Mouse (Mus musculus) liver, adult (tissue): ENCODE results near the gene Lefty1.

Experiments used
- GATA4 ChIP-seq: IDR thresholded peaks from 2 replicates; pipeline ENCODE4 v1.6.1; 2014; ENCODE audit warnings: mild to moderate bottlenecking, low read length; ENCODE audit not compliant: insufficient replicate concordance

Lefty1 gene

DNA sequence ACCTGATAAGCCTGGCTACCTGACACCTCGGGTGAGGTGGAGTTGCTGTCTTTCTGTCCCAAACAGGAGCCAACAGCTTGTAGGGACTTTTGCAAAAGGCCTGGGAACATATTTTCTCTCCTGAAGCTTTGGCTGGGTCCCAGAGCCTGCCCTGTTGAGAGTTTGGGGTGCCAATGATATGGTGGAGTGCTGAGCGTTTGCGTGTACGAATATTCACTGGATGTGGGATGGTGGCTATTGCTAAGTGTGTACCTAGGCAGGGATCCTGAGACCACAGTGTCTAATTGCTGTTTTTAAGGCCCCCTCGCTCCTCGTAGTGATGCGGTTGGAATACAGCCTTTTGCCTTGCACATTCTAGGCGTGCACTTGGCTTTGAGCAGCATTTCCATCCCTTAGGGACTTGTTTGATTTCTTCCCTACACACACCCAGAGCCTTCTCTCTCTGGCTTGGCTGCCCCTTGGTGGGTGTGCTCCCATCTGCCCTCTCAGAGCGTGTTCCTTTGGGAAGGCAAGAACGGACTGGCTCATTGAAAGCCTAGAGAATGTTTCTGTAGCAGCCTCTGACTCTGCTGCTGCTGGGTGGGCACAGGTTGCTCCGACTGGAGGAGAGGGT lies 8.3 kb downstream of the Lefty1 start:
- TF ChIP-seq GATA4, result no peak

DNA sequence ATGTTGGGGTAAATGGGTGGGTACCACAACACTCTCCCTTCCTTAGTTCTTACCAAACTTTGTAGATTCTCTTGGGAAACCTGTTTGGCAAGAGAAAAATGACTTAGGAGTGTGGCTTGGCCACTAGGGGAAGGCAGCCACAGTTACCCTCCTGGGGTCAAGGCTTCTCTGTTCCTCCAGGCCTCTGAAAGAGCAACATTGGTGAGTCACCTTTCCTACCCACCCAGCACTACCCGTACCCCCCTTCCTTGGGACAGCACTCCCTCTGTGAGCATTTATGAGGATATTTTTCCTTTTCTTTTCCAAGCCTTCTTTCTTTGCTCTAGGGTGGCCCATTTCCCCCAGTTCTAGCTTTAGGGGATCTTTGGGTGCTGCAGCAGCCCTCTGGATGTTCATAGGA lies 9.1 kb downstream of the Lefty1 start:
- no peak for TF ChIP-seq GATA4

DNA sequence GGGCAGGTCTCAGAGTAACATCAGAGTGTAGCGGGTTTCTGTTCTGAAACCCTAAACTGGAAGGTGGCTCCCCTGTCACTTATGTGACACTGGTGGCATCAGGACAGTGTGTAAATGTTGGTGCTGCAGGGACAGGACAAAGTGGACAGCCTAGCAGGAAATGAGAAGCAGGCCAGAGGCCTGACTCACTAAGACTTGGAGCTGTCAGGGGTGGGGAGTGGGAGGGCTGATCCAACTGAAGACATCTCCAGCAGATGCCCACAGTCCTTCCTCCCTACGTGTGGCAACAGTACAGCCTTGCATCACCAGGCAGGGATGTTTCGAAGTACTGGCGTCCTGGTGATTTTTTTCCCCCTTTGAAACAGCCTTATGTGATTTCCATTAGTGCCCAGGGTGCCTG lies 9.7 kb downstream of the Lefty1 start:
- no peak for TF ChIP-seq GATA4

DNA sequence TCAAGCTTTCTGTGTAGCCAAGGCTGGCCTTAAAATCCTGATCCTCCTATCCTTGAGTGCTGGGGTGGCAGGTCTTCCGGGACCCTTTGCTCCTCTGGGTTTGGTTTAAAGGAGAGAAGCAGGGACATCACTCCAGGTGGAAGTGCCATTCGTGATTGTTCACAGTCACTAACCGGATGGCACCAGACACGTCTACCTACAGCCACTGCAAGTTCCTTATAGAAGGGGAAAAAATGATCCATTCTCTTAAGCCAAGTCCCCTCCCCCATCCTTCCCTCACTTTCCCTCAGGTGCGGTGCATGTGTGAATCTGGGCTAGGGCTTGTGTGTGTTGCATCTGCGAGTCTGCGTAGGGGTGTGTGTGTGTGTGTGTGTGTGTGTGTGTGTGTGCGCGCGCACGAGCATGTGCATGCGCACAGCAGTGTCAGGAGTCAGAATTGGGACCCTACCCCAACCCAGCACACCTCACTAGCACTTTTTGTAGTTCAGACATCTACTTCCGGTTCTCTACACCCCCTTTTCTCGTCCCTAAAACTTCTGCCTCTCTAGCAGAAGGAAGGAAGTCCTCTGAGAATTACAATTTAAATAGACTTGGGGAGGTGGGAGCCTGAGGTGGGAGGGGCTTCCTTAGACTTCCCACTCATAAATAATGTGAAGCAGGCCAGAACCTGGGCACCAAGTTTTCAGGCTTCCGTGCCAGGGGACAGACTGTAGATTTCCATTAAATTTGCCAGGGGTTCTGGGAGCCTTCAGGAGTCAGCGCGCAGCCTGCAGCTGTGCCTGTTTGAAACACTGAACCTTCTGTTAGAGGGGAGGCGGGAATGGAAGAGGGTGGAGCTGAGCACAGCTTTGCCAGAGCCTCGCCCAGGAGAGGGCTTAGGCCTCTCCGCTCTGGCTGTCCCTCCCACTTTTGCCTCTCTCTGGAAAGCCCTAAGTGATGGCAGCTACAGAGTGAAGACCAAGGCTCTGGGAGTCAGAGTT lies 10.5 kb downstream of the Lefty1 start:
- TF ChIP-seq GATA4, result no peak

DNA sequence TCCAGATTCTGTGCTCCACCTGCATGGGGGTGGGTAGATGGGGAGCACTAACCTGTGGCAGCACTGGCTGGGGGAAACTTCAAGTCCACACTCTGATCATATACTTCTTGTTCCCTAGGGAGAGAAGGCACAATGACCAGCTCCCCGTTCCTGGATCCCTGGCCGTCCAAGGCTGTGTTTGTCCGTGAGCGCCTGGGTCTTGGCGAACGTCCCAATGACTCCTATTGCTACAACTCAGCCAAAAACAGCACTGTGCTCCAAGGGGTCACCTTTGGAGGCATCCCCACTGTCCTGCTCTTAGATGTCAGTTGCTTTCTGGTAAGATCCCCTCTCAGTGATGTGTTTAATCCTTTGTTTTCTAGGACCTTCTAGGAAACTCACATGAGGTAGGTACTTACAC lies 11.6 kb downstream of the Lefty1 start:
- TF ChIP-seq GATA4, result no peak

DNA sequence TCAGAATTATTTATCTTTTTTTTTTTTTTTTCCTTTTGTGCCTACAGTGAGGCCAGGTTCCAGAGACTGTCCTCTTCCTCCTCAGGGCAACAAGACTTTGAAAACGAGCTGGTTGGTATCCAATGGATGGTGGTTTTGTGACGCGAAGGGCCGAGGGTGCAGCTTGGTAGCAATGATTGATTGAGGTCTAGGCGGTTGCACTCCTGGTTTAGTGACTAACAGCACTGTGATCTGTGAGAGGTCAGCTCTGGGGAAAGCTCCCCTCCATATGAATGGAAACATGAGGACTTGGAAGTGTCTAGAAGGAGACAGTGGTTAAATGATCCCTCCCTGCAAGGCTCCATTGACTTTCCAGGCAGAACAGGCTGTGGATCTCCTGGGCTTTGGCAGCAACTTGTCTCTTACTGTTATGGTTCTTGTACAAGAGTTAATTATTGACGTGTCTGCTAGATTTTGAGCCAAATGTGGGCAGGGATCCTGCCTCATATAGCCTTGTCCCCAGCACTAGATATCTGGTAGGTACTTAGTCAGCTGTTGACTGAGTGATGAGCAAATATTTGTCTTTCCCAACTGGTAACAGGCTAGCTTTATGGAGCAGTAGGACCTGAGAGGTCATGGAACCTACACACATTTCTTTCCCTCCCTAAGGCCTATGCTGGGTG lies 17.4 kb downstream of the Lefty1 start:
- peak; percentile 59; the same call in 1 of the 2 replicates for TF ChIP-seq GATA4

DNA sequence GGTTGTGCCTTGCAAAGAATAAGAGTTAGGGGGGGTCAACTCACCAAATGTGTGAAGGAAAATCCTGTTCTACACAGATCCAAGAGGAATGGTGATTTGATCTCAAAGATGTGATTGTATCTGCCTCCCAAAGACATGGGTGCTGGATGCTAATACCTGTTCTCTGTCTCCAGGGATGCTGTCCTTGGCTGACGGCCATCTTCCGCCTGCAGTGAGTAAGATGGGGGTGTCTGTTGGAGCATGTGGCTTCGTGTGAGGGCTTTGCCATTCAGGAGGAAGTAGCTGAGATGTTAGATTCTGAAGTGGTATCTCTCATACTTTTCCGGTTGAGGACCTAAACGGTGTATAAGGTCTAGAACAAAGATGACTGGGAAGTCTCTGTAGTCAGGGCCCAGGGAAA lies 18.0 kb downstream of the Lefty1 start:
- no peak for TF ChIP-seq GATA4

DNA sequence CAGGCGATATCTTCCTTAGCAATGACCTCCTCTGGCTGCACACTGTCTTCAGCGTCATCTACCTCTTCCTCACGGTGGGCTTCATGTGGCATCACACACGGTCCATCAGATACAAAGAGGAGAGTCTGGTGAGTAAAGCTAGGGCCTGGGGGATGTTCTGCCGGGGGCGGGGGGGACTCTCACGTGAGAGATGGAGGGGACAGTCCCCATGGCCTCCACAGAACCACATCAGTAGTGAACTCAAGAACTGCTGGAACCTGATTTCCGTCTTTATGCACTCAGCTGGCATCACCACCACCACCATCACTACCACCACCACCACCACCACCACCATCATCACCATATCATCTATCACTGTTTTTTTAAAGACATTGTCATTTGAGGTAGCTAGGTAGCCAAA lies 21.6 kb downstream of the Lefty1 start:
- no peak for TF ChIP-seq GATA4

DNA sequence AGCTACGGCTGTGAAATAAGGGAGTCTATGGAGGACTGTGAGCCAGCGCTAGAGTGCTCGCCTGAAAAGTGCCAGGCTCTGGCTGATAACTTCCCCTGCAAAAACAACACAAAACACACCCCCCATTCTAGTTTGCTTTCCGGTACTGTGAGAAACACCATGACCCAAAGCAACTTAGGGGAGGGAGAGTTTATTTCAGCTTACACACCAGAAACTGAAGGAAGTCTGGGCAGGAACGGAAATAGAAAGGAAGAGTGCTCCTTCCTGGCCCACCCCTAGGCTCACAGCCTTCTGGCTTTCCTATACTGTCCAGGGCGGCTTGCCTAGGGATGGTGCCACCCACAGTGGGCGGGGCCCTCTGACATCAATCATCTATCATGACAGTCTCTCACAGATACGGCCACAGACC lies 22.2 kb downstream of the Lefty1 start:
- no peak; the same call in 1 of the 2 replicates for TF ChIP-seq GATA4

DNA sequence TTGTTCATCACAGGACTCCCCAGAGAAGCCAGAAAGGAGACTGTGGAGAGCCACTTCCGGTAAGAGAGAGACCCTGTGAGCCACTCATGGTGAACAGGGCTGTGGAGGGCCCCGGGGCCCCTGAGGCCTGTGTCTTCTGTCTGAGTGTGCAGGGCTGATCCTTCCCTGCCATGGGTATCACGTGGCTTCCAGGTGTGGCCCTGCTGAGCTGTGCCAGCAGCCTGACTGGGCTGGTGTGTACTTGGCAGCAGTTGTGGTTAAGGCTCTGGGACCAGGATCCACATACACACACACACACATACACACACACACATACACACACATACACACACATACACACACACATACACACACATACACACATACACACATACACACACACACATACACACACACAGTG lies 23.2 kb downstream of the Lefty1 start:
- TF ChIP-seq GATA4, result no peak

DNA sequence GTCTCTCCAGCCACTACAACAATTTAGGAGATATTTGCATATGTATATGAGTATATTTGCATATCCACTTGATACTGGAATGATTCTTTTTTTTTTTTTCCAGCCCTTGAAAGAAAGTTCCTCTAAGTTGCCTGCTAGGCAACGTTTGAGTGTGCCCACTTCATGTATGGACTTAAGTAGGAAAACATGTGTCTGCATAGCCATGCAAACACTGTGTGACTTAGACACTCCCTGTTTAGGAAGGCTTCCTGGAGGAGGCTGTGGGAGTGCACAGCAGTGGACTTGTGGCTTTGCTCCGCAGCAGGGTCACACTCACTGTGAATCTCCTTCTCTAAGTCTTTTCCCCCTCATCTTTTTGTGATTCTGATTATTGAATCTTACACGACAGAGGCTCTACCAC lies 24.0 kb downstream of the Lefty1 start:
- TF ChIP-seq GATA4, result no peak

DNA sequence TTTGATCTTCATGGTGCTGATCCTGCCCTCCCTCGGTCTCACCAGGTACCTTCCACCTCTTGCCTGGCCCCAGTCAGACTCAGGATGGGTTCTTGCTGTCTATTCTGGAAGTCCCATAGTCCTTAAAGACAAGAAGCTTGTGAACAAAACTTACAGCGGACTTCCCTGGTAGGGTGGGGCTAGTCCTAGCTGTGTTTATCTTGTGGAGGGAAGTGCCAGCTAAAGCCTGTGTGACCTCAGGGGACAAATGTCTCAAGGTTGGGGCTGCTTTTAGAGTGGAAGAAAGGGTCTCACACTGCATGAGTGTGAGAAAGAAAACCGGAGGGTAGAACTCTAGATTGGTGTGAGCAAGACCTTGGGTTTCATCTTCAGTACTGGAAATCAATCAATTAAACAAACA lies 31.0 kb downstream of the Lefty1 start:
- TF ChIP-seq GATA4, result no peak

DNA sequence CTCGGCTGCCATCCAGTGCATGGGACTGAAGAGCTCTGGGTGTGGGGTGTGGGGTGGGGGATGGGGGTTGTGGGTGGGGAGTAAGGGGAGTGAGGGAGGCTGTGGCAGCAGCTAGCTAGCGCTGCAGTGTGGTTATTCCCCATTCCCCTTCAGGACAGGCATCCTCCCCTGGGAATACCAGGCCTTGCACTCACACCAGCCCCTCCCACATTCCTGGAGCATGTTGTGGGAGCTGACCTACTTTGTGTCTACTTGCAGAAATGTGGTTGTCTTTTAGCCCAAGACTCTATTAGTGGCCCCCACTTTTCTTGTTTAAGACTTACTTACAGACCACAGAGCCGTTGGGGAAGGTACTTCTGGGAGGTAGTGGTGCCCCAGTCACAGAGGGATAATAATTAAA lies 31.7 kb downstream of the Lefty1 start:
- TF ChIP-seq GATA4, result no peak

DNA sequence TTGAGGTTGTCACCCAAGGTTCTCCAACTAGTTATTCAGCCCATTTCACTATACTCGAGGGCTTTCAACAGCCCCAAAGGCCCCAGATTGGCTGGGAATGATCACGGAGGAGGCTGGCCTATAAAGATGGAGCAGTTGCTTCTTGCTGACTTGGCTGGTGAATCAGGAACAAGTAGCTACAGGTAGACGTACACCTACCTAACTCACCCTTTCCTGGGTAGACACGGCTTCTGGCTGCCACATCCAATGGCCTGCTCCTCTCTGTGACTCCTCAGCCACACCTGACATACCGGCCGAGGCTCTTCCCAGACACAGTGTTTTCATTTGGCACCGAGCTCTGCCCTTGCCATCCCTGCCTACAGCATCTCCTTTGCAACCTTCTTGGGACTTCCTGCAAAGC lies 32.4 kb downstream of the Lefty1 start:
- no peak for TF ChIP-seq GATA4

DNA sequence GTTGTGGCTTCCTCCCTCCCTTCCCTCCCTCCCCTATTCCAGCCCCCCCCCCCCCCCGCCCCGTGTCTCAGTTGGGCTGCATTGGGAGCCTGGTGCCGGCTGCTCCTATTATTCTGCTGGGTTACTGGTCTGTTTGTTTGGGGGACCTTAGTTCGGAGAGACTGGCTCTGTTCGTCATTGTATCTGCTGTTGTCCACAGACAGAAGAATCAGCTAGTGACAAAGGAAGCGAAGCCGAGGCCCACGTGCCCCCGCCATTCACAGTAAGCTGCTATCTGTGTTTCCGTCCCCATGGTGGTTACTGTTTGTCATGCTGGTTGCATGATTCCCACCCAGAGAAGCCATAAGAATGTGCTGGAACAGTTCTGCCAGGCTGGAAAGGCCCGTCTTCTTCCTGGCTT lies 38.1 kb downstream of the Lefty1 start:
- TF ChIP-seq GATA4, result no peak
